ENCODE assay signal across 30 mouse cellular contexts in genomic region chr19:48333085-48333484, GRCm38 (mm10).
A peak's percentile ranks its signal among the peaks of the same experiment; 100 is the strongest.
DNase-seq lines count a peak whose midpoint lies in the region; ATAC-seq lines count a peak whose summit lies in the region.
"Had no signal": no experiment of that assay in that cellular context is flagged by ENCODE, and none has a peak within 500 bp of the region (broad histone marks: within the 10 kb centered on the region; RNA-seq: fewer than 3 reads in every experiment).

No protein-coding gene starts in this region.

- 25% methylated on average over 2 of the region's 2 CpGs for WGBS in heart, embryonic 13.5 days

- peak overlapping the region; percentile 73 for H3K27ac ChIP-seq in heart, embryonic 13.5 days (replicated peaks)
- H3K27ac ChIP-seq: forebrain, embryonic 13.5 days; hindbrain, embryonic 10.5 days; hindbrain, embryonic 15.5 days; liver, embryonic 13.5 days; macrophage; midbrain, embryonic 13.5 days; neural tube, embryonic 13.5 days; stomach, postnatal 0 days had no signal

- DNase-seq in heart, adult 9 months (ENCODE audit: low spot score in 2 of 2): peak; percentile 51 to 53
- DNase-seq in heart, postnatal 10 days: peak; percentile 49 to 65
- DNase-seq in adrenal gland, postnatal 25 days: no peak
- DNase-seq in gastrocnemius, adult 8-10 months (ENCODE audit: low spot score in 2 of 2): no peak
- DNase-seq: adrenal gland, adult 8-10 months; B cell, adult 2 months; cerebellum, adult 8-10 months; cerebellum, postnatal 25 days; gastrocnemius, postnatal 25 days; kidney, adult 11 months; kidney, postnatal 25 days; left cerebral cortex, postnatal 4 days; liver, embryonic 13.5 days; lung, adult 18-20 months; right cerebral cortex, postnatal 4 days; thymus, adult 2 months; thymus, postnatal 4 days had no signal

- H3K4me3 ChIP-seq in heart, embryonic 13.5 days: no peak overlapping the region
- H3K4me3 ChIP-seq: forebrain, embryonic 13.5 days; hindbrain, embryonic 10.5 days; hindbrain, embryonic 15.5 days; liver, embryonic 13.5 days; midbrain, embryonic 13.5 days; neural tube, embryonic 13.5 days had no signal

- peaks cover 23% of the 10 kb centered on the region for H3K4me1 ChIP-seq in heart, embryonic 13.5 days
- H3K4me1 ChIP-seq: forebrain, embryonic 13.5 days; liver, embryonic 13.5 days had no signal

- ATAC-seq in heart, embryonic 13.5 days (ENCODE audit: extremely low read depth, insufficient number of reproducible peaks, low FRiP score, low TSS enrichment): peak; percentile 81; the same call in 1 of the 2 replicates
- no peak for ATAC-seq in CD4-positive, CD25-positive, alpha-beta regulatory T cell, adult 4 months
- ATAC-seq: activated CD4-positive, CD25-positive, alpha-beta regulatory T cell, adult 4 months; forebrain, embryonic 13.5 days; inflammation-experienced regulatory T-cells, adult 6 months; lung, postnatal 0 days had no signal

- H3K27me3 ChIP-seq in heart, embryonic 13.5 days (replicated peaks): no peaks in the 10 kb centered on the region
- H3K27me3 ChIP-seq: CH12.LX; forebrain, embryonic 13.5 days; hindbrain, embryonic 15.5 days; liver, embryonic 13.5 days; midbrain, embryonic 13.5 days had no signal

- intact Hi-C loops in heart, postnatal 10 days (cut with DNase I): no loop called here

- no peaks in the 10 kb centered on the region for H3K36me3 ChIP-seq in heart, embryonic 13.5 days
- H3K36me3 ChIP-seq: hindbrain, embryonic 10.5 days; hindbrain, embryonic 15.5 days; liver, embryonic 13.5 days; midbrain, embryonic 13.5 days; neural tube, embryonic 13.5 days had no signal

- H3K9ac ChIP-seq in heart, embryonic 13.5 days: peak overlapping the region; percentile 45; the same call in 1 of the 2 replicates
- H3K9ac ChIP-seq: forebrain, embryonic 13.5 days; hindbrain, embryonic 15.5 days; liver, embryonic 13.5 days; midbrain, embryonic 13.5 days; neural tube, embryonic 13.5 days had no signal

- no peaks in the 10 kb centered on the region for H3K9me3 ChIP-seq in heart, embryonic 13.5 days
- H3K9me3 ChIP-seq: forebrain, embryonic 13.5 days; hindbrain, embryonic 10.5 days; hindbrain, embryonic 15.5 days; liver, embryonic 13.5 days; midbrain, embryonic 13.5 days; neural tube, embryonic 13.5 days had no signal

- no peak overlapping the region for H3K4me2 ChIP-seq in heart, embryonic 13.5 days
- H3K4me2 ChIP-seq: forebrain, embryonic 13.5 days; hindbrain, embryonic 15.5 days; liver, embryonic 13.5 days; midbrain, embryonic 13.5 days; neural tube, embryonic 13.5 days had no signal

Comparison
In these comparisons a context has a peak if more than half of its experiments do, and no peak if none do; other contexts are left out.
1. DNase-seq: peak in heart, adult 9 months (2 of 2) and heart, postnatal 10 days (2 of 2); none in adrenal gland, postnatal 25 days (single experiment) and gastrocnemius, adult 8-10 months (0 of 2).